Mouse (Mus musculus) large intestine, adult 2 months (tissue): Measurements from ENCODE around the gene Nudt14. TPM values are rescaled to one million over a fixed set of nuclear protein-coding genes. Genes with fewer than 3 reads are reported as not detected.

Experiments used
- DNase-seq: peaks from one replicate; pipeline ENCODE4 v3.0.0-alpha.2; 2012; ENCODE audit warnings: low read depth, low spot score
- WGBS: fragments of 180-500 bp; shearing (Covaris S2); methylation state at CpG from one replicate; pipeline ENCODE4 v1.1.7; 2018; 5-methylcytosine and 5-hydroxymethylcytosine counted together
- polyA plus RNA-seq: library from polyadenylated mRNA; depleted of rRNA; stranded (reverse); fragments of >200 nt; gene quantifications from 2 replicates; pipeline ENCODE4 v1.2.3, GENCODE M21; 2012

The Nudt14 gene
- polyA plus RNA-seq, 1 experiment: 55.7 TPM

- DNase-seq: no peak
- WGBS: 30% methylated on average over 7 of the region's 7 CpGs
Observed at GRCm38 (mm10) chr12:112951150-112951842, 9.4 kb upstream of the Nudt14 start.

GRCm38 (mm10) chr12:112950761-112951129 is 8.8 kb upstream of the Nudt14 start:
- DNase-seq: no peak
- WGBS: 12% methylated on average over 6 of the region's 6 CpGs

GRCm38 (mm10) chr12:112950040-112950760 is 8.3 kb upstream of the Nudt14 start:
- WGBS: under 1% methylated on average over 58 of the region's 58 CpGs
- DNase-seq: no peak

- WGBS: 30% methylated on average over 4 of the region's 4 CpGs
- DNase-seq: no peak
Observed at GRCm38 (mm10) chr12:112947307-112947706, 5.4 kb upstream of the Nudt14 start.

GRCm38 (mm10) chr12:112943669-112944068 is 1.7 kb upstream of the Nudt14 start:
- 47% methylated on average over 2 of the region's 2 CpGs for WGBS
- no peak for DNase-seq

- no peak for DNase-seq
- 29% methylated on average over 10 of the region's 10 CpGs for WGBS
Observed at GRCm38 (mm10) chr12:112941156-112941775, 658 bp downstream of the Nudt14 start.

GRCm38 (mm10) chr12:112940710-112941109 is 1.2 kb downstream of the Nudt14 start:
- no peak for DNase-seq
- WGBS: 74% methylated on average over 9 of the region's 9 CpGs

- WGBS: 93% methylated on average over 4 of the region's 4 CpGs
- DNase-seq: no peak
Observed at GRCm38 (mm10) chr12:112940238-112940637, 1.7 kb downstream of the Nudt14 start.

- WGBS: 67% methylated on average over 10 of the region's 10 CpGs
- no peak for DNase-seq
Observed at GRCm38 (mm10) chr12:112938873-112939565, 2.9 kb downstream of the Nudt14 start.

GRCm38 (mm10) chr12:112938366-112938765 is 3.6 kb downstream of the Nudt14 start:
- DNase-seq: no peak
- 88% methylated on average over 10 of the region's 10 CpGs for WGBS

GRCm38 (mm10) chr12:112937906-112938305 is 4.0 kb downstream of the Nudt14 start:
- 60% methylated on average over 9 of the region's 9 CpGs for WGBS
- DNase-seq: no peak

- WGBS: 47% methylated on average over 7 of the region's 7 CpGs
- DNase-seq: no peak
Observed at GRCm38 (mm10) chr12:112932647-112933046, 9.3 kb downstream of the Nudt14 start.

- 6% methylated on average over 85 of the region's 85 CpGs for WGBS
- DNase-seq: no peak
Observed at GRCm38 (mm10) chr12:112929562-112930352, 12.2 kb downstream of the Nudt14 start, which contains the start of gene Jag2. Gene Jag2 (minus strand): TSS chr12:112929776.

GRCm38 (mm10) chr12:112928401-112929241 is 13.3 kb downstream of the Nudt14 start:
- DNase-seq: no peak
- 2% methylated on average over 124 of the region's 124 CpGs for WGBS

GRCm38 (mm10) chr12:112927265-112927664 is 14.7 kb downstream of the Nudt14 start:
- 79% methylated on average over 14 of the region's 14 CpGs for WGBS

GRCm38 (mm10) chr12:112925950-112926349 is 16.0 kb downstream of the Nudt14 start:
- no peak for DNase-seq
- WGBS: 93% methylated on average over 6 of the region's 6 CpGs

More at GRCm38 (mm10) chr12:112927265-112927664, 14.7 kb downstream of the Nudt14 start:
- DNase-seq: no peak

GRCm38 (mm10) chr12:112922541-112922940 is 19.4 kb downstream of the Nudt14 start:
- whole genome bisulfite sequencing: 72% methylated on average over 3 of the region's 3 CpGs
- no peak for DNase-seq

GRCm38 (mm10) chr12:112921518-112921917 is 20.4 kb downstream of the Nudt14 start:
- WGBS: 91% methylated on average over 12 of the region's 12 CpGs
- DNase-seq: no peak
